Mouse (Mus musculus) layer of hippocampus, adult 8-10 months (tissue): ENCODE measurements at regions not wholly inside any gene's neighbourhood (a gene's known extent, or its start where the extent isn't known, plus 50 kb on each side); places are given as distances from the start of the nearest gene placed in this dataset.

ENCODE experiments used
- DNase-seq, 2 experiments: peaks; one replicate each; pipeline ENCODE4 v3.0.0; 2022; ENCODE audit warnings: low spot score in 2 of 2

- peak; percentile 30 to 31 for DNase-seq
These were observed 55.8 kb upstream of the Atp2c1 start for GRCm38 (mm10) chr9:105582944-105583343.

- no peak for DNase-seq
These were observed 52.5 kb upstream of the Atp2c1 start for GRCm38 (mm10) chr9:105579601-105580000.
